Mouse (Mus musculus) lung, postnatal 14 days (tissue): Measurements from ENCODE around the gene Nbea.
"Not testable (repeated sequence)": the region's sequence is repeated elsewhere in the genome, so short reads cannot be mapped to it uniquely, and the experiment has no call there.

Experiments
- DNase-seq: peaks from one replicate; pipeline ENCODE4 v3.0.0; 2021

Gene Nbea

DNA sequence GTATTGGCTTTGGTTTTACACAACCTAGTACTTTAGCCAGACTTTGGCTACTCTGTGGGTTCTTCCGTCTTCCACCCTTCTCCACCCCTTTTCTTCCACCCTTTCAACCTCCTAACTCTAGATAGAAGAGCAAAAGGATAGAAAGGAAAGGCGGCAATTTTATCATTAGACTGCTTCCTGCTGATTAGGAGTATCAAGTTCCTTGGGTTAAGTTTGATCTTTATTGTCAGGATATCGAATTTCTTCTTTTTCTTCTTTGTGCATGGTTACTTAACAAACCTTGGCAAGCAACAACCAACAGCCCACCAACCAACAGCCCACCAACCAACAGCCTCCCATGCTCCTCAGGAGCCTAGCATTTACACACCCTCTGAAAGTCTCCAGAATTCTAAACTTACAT is 165.0 kb downstream of the Nbea start:
- DNase-seq, result no peak

GRCm38 (mm10) chr3:56011132-56011531 is 172.4 kb downstream of the Nbea start:
- no peak for DNase-seq

DNA sequence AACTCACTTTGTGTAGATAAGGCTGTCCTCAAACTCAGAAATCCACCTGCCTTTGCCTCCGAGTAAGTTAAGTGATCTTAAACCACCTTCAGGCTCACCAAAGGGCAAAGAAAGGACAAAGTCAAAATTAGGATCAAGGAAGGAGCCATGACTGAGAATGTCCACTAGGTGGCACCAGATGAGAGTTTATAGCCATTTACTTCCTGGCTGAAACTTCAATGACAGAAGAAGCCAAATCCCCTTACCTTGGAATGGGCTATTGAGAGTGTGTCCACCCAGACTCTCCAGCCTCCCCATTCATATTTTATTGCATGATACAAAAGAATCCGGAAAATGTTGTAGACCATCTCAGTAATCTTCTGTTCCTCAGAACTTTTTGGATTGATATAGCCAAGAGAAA is 175.5 kb downstream of the Nbea start:
- peak; percentile 48 for DNase-seq

- no peak for DNase-seq
Observed at GRCm38 (mm10) chr3:56000259-56000658, 183.2 kb downstream of the Nbea start.

GRCm38 (mm10) chr3:55978361-55978760 is 205.1 kb downstream of the Nbea start:
- no peak for DNase-seq

DNA sequence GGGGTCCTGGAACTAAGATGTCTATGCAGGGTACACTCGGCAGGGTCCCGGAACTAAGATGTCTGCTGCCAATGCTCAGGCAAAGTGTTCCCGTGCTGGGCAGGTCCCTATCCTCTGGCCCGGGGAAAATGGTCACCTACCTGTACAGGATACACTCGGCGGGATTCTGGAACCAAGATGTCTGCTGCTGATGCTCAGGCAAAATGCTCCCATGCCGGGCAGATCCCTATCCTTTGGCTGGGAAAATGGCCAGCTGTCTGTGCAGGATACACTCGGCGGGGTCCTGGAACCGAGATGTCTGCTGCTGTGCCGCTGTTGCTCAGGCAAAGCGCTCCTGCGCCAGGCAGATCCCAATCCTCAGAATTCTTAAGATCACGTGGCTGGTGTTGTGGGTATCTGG is 206.5 kb downstream of the Nbea start:
- DNase-seq, result not testable (repeated sequence)

DNA sequence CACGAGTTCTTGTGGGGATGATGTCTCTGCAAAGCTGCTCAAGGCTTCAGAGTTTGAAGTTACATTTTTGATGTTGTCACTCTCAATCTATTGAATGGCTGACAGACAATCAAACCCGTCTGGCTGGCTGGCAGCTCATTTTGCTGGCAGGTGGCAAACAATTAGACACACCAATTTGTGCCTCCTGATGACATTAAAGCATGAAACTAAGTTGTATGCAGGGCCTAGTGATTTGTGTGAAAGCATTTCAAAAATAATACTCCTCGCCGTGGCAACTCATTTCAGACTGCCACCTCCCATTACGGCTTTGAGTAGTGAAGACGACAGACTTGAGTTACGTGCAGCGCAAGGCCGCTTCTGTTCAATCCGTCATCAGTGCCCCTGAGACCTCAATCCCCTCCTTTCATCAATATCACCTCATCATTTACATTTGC is 217.8 kb downstream of the Nbea start:
- no peak for DNase-seq

DNA sequence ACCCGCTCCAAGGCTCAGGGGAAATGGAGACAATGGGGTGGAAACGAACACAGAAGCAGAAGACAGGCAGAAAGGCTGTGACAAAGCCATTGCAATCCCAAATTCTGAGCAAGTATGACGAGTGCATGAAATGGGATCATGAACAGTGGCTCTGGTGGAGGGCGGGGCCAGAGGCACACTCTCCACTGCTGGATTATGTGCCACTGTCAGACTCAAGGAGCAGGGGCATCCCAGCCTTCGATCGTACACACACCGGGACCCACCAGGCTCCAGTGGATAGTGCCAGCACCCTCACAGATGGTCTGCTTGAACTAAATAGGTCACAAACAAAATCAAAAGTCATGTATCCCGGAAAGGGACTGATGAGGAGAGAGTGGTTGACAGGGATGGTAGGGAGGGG is 220.5 kb downstream of the Nbea start:
- DNase-seq, result no peak

DNA sequence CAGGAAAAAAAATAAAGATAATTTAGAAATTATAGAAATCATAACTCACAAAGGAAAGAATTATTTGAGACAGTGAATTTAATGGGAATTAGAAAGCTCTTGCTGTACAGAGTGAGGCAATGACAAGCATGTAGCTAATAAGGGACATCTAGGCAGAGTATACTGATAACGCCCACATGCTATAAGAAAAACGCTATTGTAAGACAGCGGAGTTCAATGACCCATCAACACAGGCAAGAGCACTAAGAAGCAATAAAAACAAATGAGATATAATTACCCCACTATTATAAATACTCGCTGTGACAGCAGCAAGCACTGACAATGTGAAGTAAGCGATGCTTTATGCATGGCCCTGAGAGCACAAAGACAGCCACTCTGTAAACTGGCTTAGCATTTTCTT is 233.5 kb downstream of the Nbea start:
- DNase-seq, result no peak

GRCm38 (mm10) chr3:55949148-55949547 is 234.4 kb downstream of the Nbea start:
- DNase-seq, result no peak

GRCm38 (mm10) chr3:55927343-55927742 is 256.2 kb downstream of the Nbea start:
- DNase-seq, result no peak

DNA sequence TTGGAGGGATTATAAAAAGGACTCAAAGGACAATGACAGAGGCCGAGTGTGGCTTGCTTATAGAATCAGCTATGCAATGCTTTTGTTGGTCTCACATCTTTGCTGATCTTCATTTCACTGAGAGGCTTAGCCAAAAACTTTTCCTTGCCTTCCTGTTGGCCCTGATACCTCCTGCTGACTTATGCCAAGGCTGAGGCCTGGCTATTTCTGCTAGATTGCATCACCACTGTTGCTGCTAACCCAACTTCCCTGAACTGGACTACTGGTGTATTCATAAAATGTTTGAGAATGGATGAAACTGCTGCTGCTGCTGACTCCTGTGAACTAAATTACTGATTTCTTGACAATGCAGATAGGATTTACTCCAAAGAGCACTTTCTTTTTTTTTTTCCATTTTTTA is 274.2 kb downstream of the Nbea start:
- DNase-seq, result no peak

GRCm38 (mm10) chr3:55890574-55890973 is 292.9 kb downstream of the Nbea start:
- no peak for DNase-seq

- DNase-seq, result no peak
Observed at GRCm38 (mm10) chr3:55889227-55889626, 294.3 kb downstream of the Nbea start.

- no peak for DNase-seq
Observed at GRCm38 (mm10) chr3:55887829-55888210, 295.7 kb downstream of the Nbea start.

DNA sequence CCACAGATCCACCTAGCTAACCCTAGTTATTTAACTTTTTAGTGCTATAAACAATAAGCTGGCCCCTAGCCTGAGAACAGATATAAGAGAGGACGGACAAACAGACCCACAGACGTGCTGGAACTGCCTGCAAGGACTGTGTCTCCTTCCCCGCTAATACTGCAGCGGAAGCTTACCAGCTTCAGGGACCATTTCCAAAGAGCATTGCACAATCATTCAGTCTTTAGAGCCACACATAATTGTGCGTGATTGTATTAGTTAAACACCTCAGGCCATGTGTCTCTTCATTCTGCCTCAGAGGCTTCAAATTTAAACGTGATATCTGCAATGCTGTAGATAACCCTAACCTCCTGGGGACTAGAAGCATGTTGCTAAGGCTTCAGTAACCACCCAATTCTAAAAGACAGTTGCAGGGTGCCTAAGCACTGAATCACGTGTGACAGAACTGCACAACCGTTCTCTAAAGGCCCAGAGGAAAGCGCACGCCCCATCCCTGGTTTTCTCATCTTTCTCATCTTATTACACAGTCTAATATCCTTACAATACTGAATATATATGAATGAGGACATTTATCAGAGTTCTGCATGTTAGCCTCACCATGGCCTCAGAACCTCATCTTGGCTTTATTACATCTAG is 296.2 kb downstream of the Nbea start:
- no peak for DNase-seq

DNA sequence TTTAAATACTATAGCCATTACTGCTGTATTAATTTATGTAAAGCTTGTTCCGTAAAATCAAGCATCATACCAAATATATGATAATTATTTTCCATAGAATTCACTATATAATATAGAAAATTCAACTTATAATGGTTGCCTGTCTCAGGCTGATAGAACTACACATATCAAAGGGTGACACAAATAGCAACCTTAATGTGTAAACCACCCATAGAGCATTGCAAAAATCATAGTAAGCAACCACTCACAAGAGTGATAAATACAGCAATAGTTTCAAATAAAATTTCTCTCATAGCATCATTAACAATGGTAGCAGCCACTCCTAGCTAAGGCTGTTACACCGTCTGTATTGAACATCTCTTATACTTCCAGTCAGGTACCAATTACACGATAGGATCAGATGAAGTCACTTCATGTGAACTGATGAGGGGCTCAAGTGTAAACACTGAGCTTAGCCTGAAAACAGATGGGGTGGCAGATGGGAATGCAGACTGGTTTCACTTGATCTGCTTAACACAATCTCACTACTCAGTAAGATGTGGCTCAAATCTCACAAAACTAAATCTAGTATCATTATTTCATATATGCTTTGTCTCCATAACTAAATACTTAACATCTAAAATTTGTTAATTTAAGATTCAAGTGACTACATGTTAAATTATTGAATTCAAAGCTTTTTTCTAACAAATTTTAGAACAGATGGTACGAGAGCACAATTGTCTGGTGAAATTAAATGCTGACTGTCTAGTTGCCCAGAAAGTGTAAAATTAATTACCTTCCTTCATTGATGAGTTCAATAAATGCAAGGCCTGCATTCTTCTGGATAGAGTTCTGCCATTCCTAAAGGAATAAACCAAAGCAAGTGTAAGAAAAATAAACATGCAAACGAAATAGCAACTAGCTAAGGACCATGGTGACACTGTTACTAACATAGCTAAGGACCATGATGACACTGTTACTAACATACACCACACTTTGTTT is 310.3 kb downstream of the Nbea start:
- DNase-seq, result no peak

GRCm38 (mm10) chr3:55852488-55852887 is 331.0 kb downstream of the Nbea start:
- no peak for DNase-seq

- DNase-seq, result no peak
Observed at GRCm38 (mm10) chr3:55847115-55847514, 336.4 kb downstream of the Nbea start.

DNA sequence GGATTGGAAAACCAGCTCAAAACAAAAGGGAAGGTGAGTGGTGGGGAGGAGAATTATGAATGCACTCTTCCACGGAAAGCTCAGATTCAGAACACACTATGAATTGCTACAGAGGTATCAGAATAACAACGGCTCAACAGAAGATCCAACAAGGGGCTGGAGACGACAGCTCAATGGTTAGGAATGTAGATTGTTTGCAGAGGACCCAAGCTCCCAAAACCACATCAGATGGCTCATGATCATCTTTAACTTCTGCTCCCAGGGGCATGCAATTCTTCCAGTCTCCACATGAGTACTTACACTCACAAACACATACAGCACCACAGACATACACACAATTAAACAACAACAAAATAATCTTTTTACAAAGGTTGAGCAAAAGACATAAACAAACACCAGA is 346.3 kb downstream of the Nbea start:
- no peak for DNase-seq

DNA sequence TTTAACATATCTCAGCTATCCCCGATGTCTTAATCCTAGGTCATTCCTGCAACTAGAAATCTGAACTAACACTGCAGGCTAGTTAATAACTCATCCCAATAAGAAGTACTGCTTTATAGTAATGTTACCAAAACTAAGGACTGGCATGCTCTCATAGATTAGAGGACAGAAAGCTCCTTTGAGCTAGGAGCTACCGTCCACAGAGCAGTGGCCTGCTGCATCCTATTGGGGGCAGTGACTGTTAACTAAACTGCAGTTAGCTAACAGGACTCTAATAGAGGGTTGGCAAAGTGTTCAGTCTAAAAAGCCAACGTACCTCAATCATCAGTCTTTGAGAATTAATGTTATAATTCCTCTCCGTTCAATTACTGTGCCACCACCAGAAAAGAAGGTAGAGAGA is 348.3 kb downstream of the Nbea start:
- DNase-seq, result no peak

DNA sequence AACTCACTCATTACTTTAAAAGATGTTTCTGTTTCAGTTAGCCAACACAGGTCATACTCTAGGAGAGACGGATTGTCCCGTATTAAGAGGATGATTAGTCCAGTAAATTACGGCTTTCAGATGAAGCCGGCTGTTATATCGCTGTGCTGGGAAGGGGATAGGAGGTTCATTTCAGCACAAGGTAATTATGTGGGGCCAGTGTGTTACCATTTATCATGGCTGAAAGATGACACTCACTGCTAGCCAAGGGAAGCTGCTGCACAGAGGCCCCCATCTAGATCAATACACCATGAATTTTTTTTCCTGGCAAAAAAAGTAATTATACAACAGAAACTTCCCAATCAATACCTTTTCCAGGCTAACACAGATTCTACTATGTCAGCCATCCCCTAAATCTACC is 353.3 kb downstream of the Nbea start:
- DNase-seq, result no peak

DNA sequence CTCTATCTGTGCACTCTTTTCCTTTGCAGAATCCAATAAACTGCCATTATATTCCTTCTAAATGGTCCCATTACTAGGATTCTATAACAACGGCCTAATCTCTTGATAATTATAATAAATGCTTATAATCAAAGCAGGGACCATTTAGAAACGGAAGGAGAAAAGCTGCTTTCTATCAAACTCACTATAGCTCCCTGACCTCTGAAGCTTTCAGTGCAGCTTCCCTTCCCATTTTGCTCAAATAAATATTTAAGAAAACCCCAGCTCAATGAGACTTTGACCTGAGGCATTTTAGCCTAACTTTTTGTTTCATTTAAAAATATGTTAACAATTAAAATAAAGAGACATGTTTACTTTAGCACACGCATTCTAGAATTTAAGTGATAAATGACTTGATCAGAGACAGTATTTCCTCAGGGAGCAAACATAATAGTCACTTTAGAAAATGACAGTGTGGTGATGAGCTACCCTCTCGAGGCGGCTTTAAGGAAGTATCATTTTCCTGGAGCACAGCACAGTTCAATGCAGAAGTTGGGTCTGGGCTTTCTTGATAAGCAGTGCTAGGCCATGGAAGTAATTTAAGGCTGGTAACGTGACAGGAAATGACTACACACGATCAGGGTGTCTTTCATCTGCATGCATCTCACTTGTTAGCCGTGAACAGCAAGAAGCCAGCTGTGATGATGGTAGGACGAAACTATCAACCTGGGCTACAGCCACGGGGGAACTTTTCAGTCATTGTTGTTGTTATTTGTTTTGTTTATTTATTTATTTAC is 354.8 kb downstream of the Nbea start:
- no peak for DNase-seq

GRCm38 (mm10) chr3:55824864-55825263 is 358.6 kb downstream of the Nbea start:
- no peak for DNase-seq
